Mouse (Mus musculus) limb, embryonic 15.5 days (tissue): ENCODE measurements at regions not wholly inside any gene's neighbourhood (a gene's known extent, or its start where the extent isn't known, plus 50 kb on each side); places are given as distances from the start of the nearest gene placed in this dataset.

Experiments
- ATAC-seq: fragments of 200-750 bp; cut with Nextera tagmentation; 2 replicates; pipeline ENCODE4 v1.8.0; 2017; ENCODE audit warnings: low read depth, moderate TSS enrichment; ENCODE audit not compliant: insufficient number of reproducible peaks, low FRiP score, low TSS enrichment
- H3K27ac ChIP-seq: fragments of 300-500 bp; sonication (generic); 2 replicates; pipeline ENCODE4 v1.5.1; 2015; ENCODE audit warnings: moderate library complexity, mild to moderate bottlenecking, inconsistent platforms
- H3K27me3 ChIP-seq: fragments of 300-500 bp; sonication (generic); 2 replicates; pipeline ENCODE4 v1.6.1; 2015; ENCODE audit warnings: inconsistent platforms
- H3K36me3 ChIP-seq: fragments of 300-500 bp; sonication (generic); 2 replicates; pipeline ENCODE4 v1.6.1; 2015; ENCODE audit warnings: inconsistent platforms
- H3K4me1 ChIP-seq: fragments of 300-500 bp; sonication (generic); 2 replicates; pipeline ENCODE4 v1.6.1; 2015; ENCODE audit warnings: inconsistent platforms
- H3K4me2 ChIP-seq: fragments of 300-500 bp; sonication (generic); 2 replicates; pipeline ENCODE4 v1.6.1; 2015; ENCODE audit warnings: mild to moderate bottlenecking, inconsistent platforms
- H3K4me3 ChIP-seq: fragments of 300-500 bp; sonication (generic); 2 replicates; pipeline ENCODE4 v1.5.1; 2015; ENCODE audit warnings: mild to moderate bottlenecking, inconsistent platforms
- H3K9ac ChIP-seq: fragments of 300-500 bp; sonication (generic); 2 replicates; pipeline ENCODE4 v1.6.1; 2015; ENCODE audit warnings: inconsistent platforms
- H3K9me3 ChIP-seq: fragments of 300-500 bp; sonication (generic); 2 replicates; pipeline ENCODE4 v1.6.1; 2016; ENCODE audit warnings: inconsistent platforms
- WGBS: fragments of 180-500 bp; shearing (Covaris S2); methylation state at CpG from one replicate; pipeline ENCODE4 v1.1.7; 2015; 5-methylcytosine and 5-hydroxymethylcytosine counted together

DNA sequence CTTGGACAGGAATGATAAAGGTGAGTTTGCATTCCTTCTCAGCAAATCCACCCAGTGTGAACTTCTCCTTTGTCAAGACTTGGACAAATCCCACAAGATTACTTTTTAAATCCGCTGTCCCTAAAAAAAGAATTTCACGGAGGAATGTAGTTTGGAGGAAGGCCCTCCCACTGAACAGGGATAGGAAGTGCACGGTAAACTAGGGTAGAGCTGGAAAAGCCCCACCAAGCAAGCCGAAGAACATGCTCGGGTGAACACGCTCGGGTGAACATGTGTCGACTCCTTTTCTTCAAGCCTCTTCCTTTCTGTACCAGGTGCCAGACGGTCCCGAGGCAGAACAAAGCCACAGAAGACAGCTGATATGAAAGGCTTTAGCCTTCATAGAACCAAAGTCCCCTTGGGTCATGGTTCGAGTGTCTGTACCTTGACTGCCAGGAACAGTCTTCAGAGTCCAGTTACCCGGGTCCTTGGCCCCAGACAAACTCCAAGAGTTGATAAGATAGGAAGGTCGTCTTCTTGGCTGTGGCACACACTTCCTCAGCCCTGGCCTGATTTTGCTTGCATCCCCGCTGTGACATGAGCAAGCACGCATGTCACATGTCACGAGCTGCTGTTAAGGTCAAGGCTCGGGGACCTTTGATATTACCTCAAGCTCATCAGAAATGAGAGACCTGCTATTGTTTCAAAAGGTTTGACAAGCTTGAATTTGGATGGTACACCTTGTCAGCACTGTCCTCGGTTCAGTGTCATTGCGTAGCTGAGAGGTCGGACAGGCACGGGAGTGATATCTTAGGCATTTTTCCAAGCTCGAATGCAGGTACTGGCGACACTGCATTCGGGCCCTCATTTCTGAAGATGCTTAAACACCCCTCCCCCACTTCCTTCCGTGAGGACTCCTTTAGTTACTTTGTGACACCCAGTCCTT lies 51.5 kb upstream of the Ryk start:
- Histone ChIP-seq H3K36me3 (no peaks in the 10 kb centered on the region), H3K27me3 (no peaks in the 10 kb centered on the region), H3K4me3 (no peak overlapping the region), H3K4me1 (peaks cover 23% of the 10 kb centered on the region), H3K9ac (no peak overlapping the region), H3K9me3 (no peaks in the 10 kb centered on the region), H3K4me2 (no peak overlapping the region), H3K27ac (0 out of 2 replicates have a peak overlapping the region, but pooled peaks have one; percentile 19)
- no peak for ATAC-seq
- 68% methylated on average over 25 of the region's 25 CpGs for WGBS

GRCm38 (mm10) chr9:102784329-102785026 lies 50.2 kb upstream of the Ryk start:
- Histone ChIP-seq H3K27me3 (no peaks in the 10 kb centered on the region), H3K4me1 (peaks cover 13% of the 10 kb centered on the region), H3K36me3 (no peaks in the 10 kb centered on the region), H3K9me3 (no peaks in the 10 kb centered on the region), H3K4me2 (no peak overlapping the region), H3K9ac (no peak overlapping the region), H3K4me3 (no peak overlapping the region), H3K27ac (no peak overlapping the region)
- WGBS: 11% methylated on average over 10 of the region's 10 CpGs
- no peak for ATAC-seq
